Mouse (Mus musculus) small intestine, adult 2 months (tissue): ENCODE data around the gene Ret. TPM values are rescaled to one million over a fixed set of nuclear protein-coding genes. Genes with fewer than 3 reads are reported as not detected.

ENCODE experiments used
- H3K27ac ChIP-seq: fragments of 200-500 bp; 2 replicates; pipeline ENCODE4 v1.5.1; 2012; ENCODE audit warnings: low read depth, low read length, control low read depth, inconsistent platforms; ENCODE audit not compliant: insufficient read depth
- H3K27me3 ChIP-seq: fragments of 200-500 bp; 2 replicates; pipeline ENCODE4 v1.6.1; 2012; ENCODE audit warnings: mild to moderate bottlenecking, moderate library complexity, low read length, inconsistent platforms; ENCODE audit not compliant: control insufficient read depth, insufficient read depth
- H3K36me3 ChIP-seq: fragments of 200-500 bp; 2 replicates; pipeline ENCODE4 v1.6.1; 2012; ENCODE audit warnings: mild to moderate bottlenecking, low read length, control low read depth, inconsistent platforms; ENCODE audit not compliant: control insufficient read depth, insufficient read depth
- H3K4me1 ChIP-seq: fragments of 200-500 bp; 2 replicates; pipeline ENCODE4 v1.6.1; 2012; ENCODE audit warnings: low read length, inconsistent platforms, mixed read lengths; ENCODE audit not compliant: control insufficient read depth, insufficient read depth, insufficient read length
- H3K4me3 ChIP-seq: fragments of 200-500 bp; 2 replicates; pipeline ENCODE4 v1.5.1; 2012; ENCODE audit warnings: low read depth, mild to moderate bottlenecking, control low read depth, inconsistent platforms, low read length, moderate library complexity
- CTCF ChIP-seq: fragments of 200-500 bp; IDR thresholded peaks from 2 replicates; pipeline ENCODE4 v1.5.1; 2012; ENCODE audit warnings: low read depth, mild to moderate bottlenecking, control low read depth, inconsistent platforms, low read length, moderate library complexity, mixed read lengths; ENCODE audit not compliant: insufficient replicate concordance, insufficient read length; ENCODE audit errors: extremely low read depth
- POLR2A ChIP-seq: fragments of 200-500 bp; IDR thresholded peaks from 2 replicates; pipeline ENCODE4 v1.6.1; 2012; ENCODE audit warnings: low read depth, mild to moderate bottlenecking, control low read depth, inconsistent platforms, low read length, moderate library complexity
- WGBS: fragments of 180-500 bp; shearing (Covaris S2); methylation state at CpG from one replicate; pipeline ENCODE4 v1.1.7; 2018; 5-methylcytosine and 5-hydroxymethylcytosine counted together
- polyA plus RNA-seq: library from polyadenylated mRNA; depleted of rRNA; stranded (reverse); fragments of >200 nt; gene quantifications from 2 replicates; pipeline ENCODE4 v1.2.3, GENCODE M21; 2012

The Ret gene
- polyA plus RNA-seq, 1 experiment, result 4.5 TPM

DNA sequence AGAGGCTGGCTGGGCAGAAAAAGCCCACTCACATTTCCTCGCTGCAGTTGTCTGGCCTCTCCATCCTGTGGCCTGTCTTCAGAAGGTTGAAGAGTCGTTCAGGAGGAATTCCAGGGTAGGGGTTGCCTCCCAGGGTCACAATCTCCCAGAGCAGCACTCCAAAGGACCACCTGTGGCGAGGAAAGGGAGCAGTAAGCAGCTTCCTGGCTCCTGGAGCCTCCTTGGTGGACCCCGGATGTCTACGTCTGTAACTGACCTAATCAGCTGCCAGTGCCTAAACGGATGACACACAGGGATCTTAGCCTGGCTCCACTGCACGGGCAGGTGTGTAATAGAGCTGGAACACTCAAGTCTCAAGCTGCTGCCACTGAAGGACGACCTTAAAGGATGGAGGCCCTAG is 32.8 kb downstream of the Ret start:
- no peaks in the 10 kb centered on the region for H3K36me3 ChIP-seq
- no peak overlapping the region for H3K27ac ChIP-seq
- no peaks in the 10 kb centered on the region for H3K27me3 ChIP-seq
- no peaks in the 10 kb centered on the region for H3K4me1 ChIP-seq
- TF ChIP-seq POLR2A (no peak), CTCF (no peak)
- 58% methylated on average over 8 of the region's 8 CpGs for WGBS
- H3K4me3 ChIP-seq, result no peak overlapping the region

DNA sequence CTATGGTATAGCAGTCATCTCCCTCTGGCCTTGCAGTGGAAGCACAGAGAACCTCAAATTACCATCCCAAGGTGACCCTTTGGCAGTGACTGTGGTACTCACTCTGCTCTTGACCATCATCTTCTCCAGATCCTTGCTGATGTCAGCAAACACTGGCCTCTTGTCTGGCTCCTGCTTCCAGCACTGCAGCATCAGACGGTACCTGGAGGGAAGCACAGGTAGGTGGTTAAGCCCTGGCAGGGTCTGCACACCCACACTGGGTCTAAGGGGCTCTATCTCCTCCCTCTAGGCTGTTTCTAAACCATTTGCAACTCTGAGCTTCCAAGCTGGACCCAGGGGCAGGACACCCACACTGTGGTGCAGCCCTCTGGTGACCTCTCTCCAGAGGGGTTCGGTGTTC is 34.4 kb downstream of the Ret start:
- Histone ChIP-seq H3K4me1 (no peaks in the 10 kb centered on the region), H3K36me3 (no peaks in the 10 kb centered on the region), H3K27me3 (no peaks in the 10 kb centered on the region), H3K4me3 (no peak overlapping the region), H3K27ac (no peak overlapping the region)
- WGBS, result 89% methylated on average over 2 of the region's 2 CpGs
- TF ChIP-seq CTCF (no peak), POLR2A (no peak)

DNA sequence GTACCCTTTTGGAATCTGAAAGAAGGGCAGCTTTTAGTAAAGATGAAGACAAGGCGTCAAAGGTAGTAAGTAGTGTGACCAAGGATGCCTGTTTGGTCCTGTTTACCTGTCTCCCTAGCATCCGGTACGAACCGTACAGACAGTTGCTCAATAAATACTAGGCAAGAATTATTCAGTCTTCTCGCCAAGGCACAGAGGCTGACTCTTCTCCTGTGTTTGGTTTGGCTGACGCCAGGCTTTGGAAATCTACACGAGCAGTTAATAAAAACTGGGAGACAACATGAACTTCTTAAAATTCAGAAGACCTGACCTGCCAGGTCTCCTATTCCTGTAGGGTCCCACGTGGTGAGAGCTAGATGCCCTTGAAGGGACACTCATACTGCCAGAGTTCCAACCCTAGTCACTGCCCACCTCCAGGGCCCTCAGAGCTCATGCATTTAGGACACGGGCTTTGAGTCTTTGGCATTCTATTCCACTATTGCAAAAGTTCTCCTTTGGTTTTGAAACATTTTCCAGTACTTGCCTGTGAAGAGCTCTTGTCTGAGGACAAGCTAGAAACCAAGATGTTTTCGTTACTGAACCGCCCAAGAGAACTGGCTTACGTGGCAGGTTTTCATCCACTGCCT is 34.9 kb downstream of the Ret start:
- TF ChIP-seq CTCF (no peak), POLR2A (no peak)
- Histone ChIP-seq H3K4me3 (no peak overlapping the region), H3K27me3 (no peaks in the 10 kb centered on the region), H3K36me3 (no peaks in the 10 kb centered on the region), H3K4me1 (no peaks in the 10 kb centered on the region), H3K27ac (no peak overlapping the region)
- 84% methylated on average over 12 of the region's 12 CpGs for WGBS

DNA sequence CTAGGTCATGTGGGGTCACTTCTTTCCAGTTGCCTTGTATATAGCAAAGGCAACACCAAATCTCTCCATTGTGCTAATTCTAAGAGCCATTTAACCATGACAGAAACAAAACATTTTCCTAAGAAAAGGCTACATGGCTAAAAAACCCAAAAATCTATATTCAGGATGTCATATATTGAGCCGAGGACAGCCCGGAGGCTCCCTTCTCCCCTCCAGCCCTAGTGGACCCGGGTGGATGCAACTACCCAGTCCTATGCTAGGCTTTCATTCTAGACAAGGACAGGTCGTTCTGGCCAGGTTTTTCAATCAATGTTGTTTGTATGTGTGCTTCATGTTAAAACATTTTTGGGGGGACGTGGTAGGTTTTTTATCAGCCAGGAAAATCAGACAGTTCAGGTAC is 44.4 kb downstream of the Ret start:
- Histone ChIP-seq H3K4me1 (no peaks in the 10 kb centered on the region), H3K36me3 (no peaks in the 10 kb centered on the region), H3K27me3 (no peaks in the 10 kb centered on the region), H3K27ac (no peak overlapping the region), H3K4me3 (no peak overlapping the region)
- TF ChIP-seq CTCF (no peak), POLR2A (no peak)
- 80% methylated on average over 5 of the region's 5 CpGs for whole genome bisulfite sequencing

DNA sequence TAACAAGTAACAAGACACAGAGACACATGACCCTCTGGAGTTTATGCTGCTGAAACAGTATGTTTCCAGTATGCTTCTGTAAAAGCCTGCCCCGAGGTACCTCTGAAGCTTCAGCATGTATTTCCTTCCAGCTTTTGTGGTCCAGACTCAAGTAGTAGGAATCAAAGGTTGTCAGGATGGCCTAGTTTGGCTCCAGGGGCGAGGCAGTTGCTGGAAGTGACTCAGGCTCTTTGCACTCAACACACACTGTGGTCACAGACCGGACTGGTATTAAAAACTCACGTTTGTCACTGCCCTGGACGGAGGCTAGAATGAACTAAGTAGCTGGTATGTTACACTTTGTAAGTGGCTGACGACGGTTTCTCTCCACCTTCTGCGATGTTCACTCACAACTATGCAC is 46.5 kb downstream of the Ret start:
- Histone ChIP-seq H3K36me3 (no peaks in the 10 kb centered on the region), H3K4me3 (no peak overlapping the region)
- 72% methylated on average over 8 of the region's 8 CpGs for WGBS

DNA sequence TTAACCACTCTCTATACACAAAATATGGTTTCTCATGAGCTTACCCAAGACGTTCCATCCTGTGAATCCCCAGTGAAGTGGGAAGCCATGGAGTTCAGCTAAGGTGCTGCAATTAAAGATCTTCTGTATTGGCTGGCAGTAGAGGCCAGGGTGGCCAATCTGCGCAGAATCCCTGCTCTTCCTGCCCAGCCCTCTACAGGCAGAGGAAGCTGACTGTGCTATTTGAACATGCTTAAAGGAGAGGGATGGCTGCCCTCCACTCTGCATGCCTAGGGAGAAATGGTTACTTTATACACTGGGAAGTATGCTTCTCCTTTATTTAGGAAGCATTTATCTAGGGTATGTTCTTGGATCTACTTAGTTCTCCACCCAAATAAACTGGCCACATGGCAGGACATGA is 47.0 kb downstream of the Ret start:
- Histone ChIP-seq H3K4me1 (no peaks in the 10 kb centered on the region), H3K4me3 (no peak overlapping the region), H3K36me3 (no peaks in the 10 kb centered on the region), H3K27ac (no peak overlapping the region), H3K27me3 (no peaks in the 10 kb centered on the region)
- 77% methylated on average over 2 of the region's 2 CpGs for WGBS
- no peak for TF ChIP-seq POLR2A
- no peak for TF ChIP-seq CTCF

More for the DNA sequence above, 46.5 kb downstream of the Ret start:
- no peaks in the 10 kb centered on the region for H3K27me3 ChIP-seq
- TF ChIP-seq POLR2A, result no peak
- no peak for TF ChIP-seq CTCF
- no peak overlapping the region for H3K27ac ChIP-seq
- no peaks in the 10 kb centered on the region for H3K4me1 ChIP-seq

DNA sequence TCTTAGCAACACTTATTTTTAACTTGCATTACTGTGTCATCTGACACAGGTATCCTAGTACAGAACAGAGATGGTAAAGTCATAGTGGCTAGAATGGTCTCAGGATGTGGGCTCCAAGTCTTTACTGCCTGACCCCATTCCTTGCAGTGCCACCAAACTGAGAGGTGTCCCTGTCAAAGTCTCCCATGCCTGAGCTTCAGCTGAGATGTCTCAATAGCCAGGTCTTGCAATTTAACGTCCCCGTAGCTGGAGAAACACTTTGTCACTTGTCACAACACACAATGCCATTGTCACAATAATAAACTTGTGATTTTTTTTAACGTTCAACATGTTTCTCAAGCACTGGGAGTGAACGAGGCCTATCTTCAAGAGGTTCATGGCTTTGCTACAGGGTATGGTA is 47.4 kb downstream of the Ret start:
- no peaks in the 10 kb centered on the region for H3K27me3 ChIP-seq
- H3K27ac ChIP-seq, result no peak overlapping the region
- H3K4me1 ChIP-seq, result no peaks in the 10 kb centered on the region
- no peak overlapping the region for H3K4me3 ChIP-seq
- TF ChIP-seq CTCF (no peak), POLR2A (no peak)
- 86% methylated on average over 4 of the region's 4 CpGs for WGBS
- H3K36me3 ChIP-seq, result no peaks in the 10 kb centered on the region
